10 mouse cellular contexts compared by ENCODE assay signal in genomic region chr3:107754632-107755031, GRCm38 (mm10). TPM values are rescaled to one million over a fixed set of nuclear protein-coding genes. Genes with fewer than 3 reads are reported as not detected.
A peak's percentile ranks its signal among the peaks of the same experiment; 100 is the strongest.
DNase-seq lines count a peak whose midpoint lies in the region; ATAC-seq and TF ChIP-seq lines count a peak whose summit lies in the region.
"Had no signal": no experiment of that assay in that cellular context is flagged by ENCODE, and none has a peak within 500 bp of the region (broad histone marks: within the 10 kb centered on the region; RNA-seq: fewer than 3 reads in every experiment).

No protein-coding gene starts in this region.

- no peak overlapping the region for H3K27ac ChIP-seq in heart, embryonic 11.5 days (ENCODE audit: low read depth, low read length)
- H3K27ac ChIP-seq in intestine, postnatal 0 days (ENCODE audit: low read depth, low read length), result no peak overlapping the region
- H3K27ac ChIP-seq in midbrain, postnatal 0 days (ENCODE audit: low read depth, low read length), result no peak overlapping the region
- H3K27ac ChIP-seq: embryonic facial prominence, embryonic 13.5 days; limb, embryonic 13.5 days had no signal

- peak; percentile 84 for TF ChIP-seq CTCF in intestine, postnatal 0 days (IDR thresholded peaks at IDR 0.05; ENCODE audit: low read depth)
- peak; percentile 66 for TF ChIP-seq CTCF in midbrain, postnatal 0 days (IDR thresholded peaks at IDR 0.05)

- no peak overlapping the region for H3K9ac ChIP-seq in heart, embryonic 11.5 days (ENCODE audit: low read depth, low read length)
- H3K9ac ChIP-seq in intestine, postnatal 0 days (ENCODE audit: low read depth, low read length), result no peak overlapping the region
- no peak overlapping the region for H3K9ac ChIP-seq in midbrain, postnatal 0 days (replicated peaks; ENCODE audit: low read length, poor library complexity, severe bottlenecking)
- H3K9ac ChIP-seq: embryonic facial prominence, embryonic 13.5 days; limb, embryonic 13.5 days had no signal

- H3K4me2 ChIP-seq in heart, embryonic 11.5 days, result no peak overlapping the region
- no peak overlapping the region for H3K4me2 ChIP-seq in intestine, postnatal 0 days (replicated peaks; ENCODE audit: low read depth)
- no peak overlapping the region for H3K4me2 ChIP-seq in midbrain, postnatal 0 days (ENCODE audit: low read depth, low read length, poor library complexity, severe bottlenecking)
- H3K4me2 ChIP-seq: embryonic facial prominence, embryonic 13.5 days; limb, embryonic 13.5 days had no signal

- no peaks in the 10 kb centered on the region for H3K9me3 ChIP-seq in heart, embryonic 11.5 days (replicated peaks; ENCODE audit: control insufficient read depth, low read length)
- H3K9me3 ChIP-seq in intestine, postnatal 0 days (ENCODE audit: control insufficient read depth), result no peaks in the 10 kb centered on the region
- H3K9me3 ChIP-seq in midbrain, postnatal 0 days (ENCODE audit: low read length), result no peaks in the 10 kb centered on the region
- H3K9me3 ChIP-seq: embryonic facial prominence, embryonic 13.5 days; limb, embryonic 13.5 days had no signal

- H3K4me3 ChIP-seq in heart, embryonic 11.5 days (ENCODE audit: low read depth, low read length), result no peak overlapping the region
- no peak overlapping the region for H3K4me3 ChIP-seq in intestine, postnatal 0 days (ENCODE audit: low read depth, low read length)
- H3K4me3 ChIP-seq in midbrain, postnatal 0 days (ENCODE audit: low read depth, low read length), result no peak overlapping the region
- H3K4me3 ChIP-seq: embryonic facial prominence, embryonic 13.5 days; limb, embryonic 13.5 days had no signal

- peaks cover 4% of the 10 kb centered on the region for H3K36me3 ChIP-seq in heart, embryonic 11.5 days (ENCODE audit: control insufficient read depth, insufficient read depth, low read length)
- H3K36me3 ChIP-seq in intestine, postnatal 0 days (ENCODE audit: control insufficient read depth, insufficient read depth), result peaks cover 10% of the 10 kb centered on the region; the same call in 1 of the 2 replicates
- H3K36me3 ChIP-seq in midbrain, postnatal 0 days (ENCODE audit: insufficient read depth, low read length), result 0 out of 2 replicates have a peak, but pooled peaks cover 6% of the 10 kb centered on the region

- no peak for ATAC-seq in heart, embryonic 11.5 days (replicated peaks; ENCODE audit: insufficient number of reproducible peaks, low FRiP score, low TSS enrichment)
- no peak for ATAC-seq in intestine, postnatal 0 days
- no peak for ATAC-seq in midbrain, postnatal 0 days (ENCODE audit: low FRiP score)

- H3K27me3 ChIP-seq in heart, embryonic 11.5 days (ENCODE audit: control insufficient read depth, insufficient read depth, low read length), result no peaks in the 10 kb centered on the region
- H3K27me3 ChIP-seq in intestine, postnatal 0 days (replicated peaks; ENCODE audit: control insufficient read depth, insufficient read depth, low read length), result peaks cover 38% of the 10 kb centered on the region; the same call in 1 of the 2 replicates
- no peaks in the 10 kb centered on the region for H3K27me3 ChIP-seq in midbrain, postnatal 0 days (ENCODE audit: insufficient read depth, low read length)
- H3K27me3 ChIP-seq: embryonic facial prominence, embryonic 13.5 days; limb, embryonic 13.5 days had no signal

- H3K4me1 ChIP-seq in heart, embryonic 11.5 days (ENCODE audit: control insufficient read depth, insufficient read depth, low read length), result peaks cover 12% of the 10 kb centered on the region
- H3K4me1 ChIP-seq in intestine, postnatal 0 days (replicated peaks; ENCODE audit: control insufficient read depth, insufficient read depth, low read length), result no peaks in the 10 kb centered on the region
- no peaks in the 10 kb centered on the region for H3K4me1 ChIP-seq in midbrain, postnatal 0 days (ENCODE audit: insufficient read depth, low read length)

- 40% methylated on average over 3 of the region's 3 CpGs for WGBS in heart, embryonic 11.5 days (ENCODE audit: insufficient replicate concordance)
- 45% methylated on average over 3 of the region's 3 CpGs for WGBS in intestine, postnatal 0 days
- 48% methylated on average over 3 of the region's 3 CpGs for WGBS in midbrain, postnatal 0 days

- peak; percentile 68 to 80 for DNase-seq in heart, adult 18-20 months
- peak; percentile 35 for DNase-seq in urinary bladder, postnatal 25 days (ENCODE audit: low spot score)
- no peak for DNase-seq in urinary bladder, postnatal 10 days (ENCODE audit: low spot score)
- peak; percentile 43 to 48 for DNase-seq in cerebellum, postnatal 14 days
- no peak for DNase-seq in midbrain, postnatal 0 days (ENCODE audit: low spot score)
- no peak for DNase-seq in gastrocnemius, postnatal 10 days

RNA-seq across cellular contexts. Expression of gene Csf1, which starts 5.6 kb away (rescaled TPM):
- total RNA-seq in heart, adult 18-20 months (2021), result 10 to 100 TPM; 25.5 to 25.8 TPM
- 10.7 and 11.0 TPM in 2 replicates for polyA plus RNA-seq in heart, embryonic 11.5 days (2014; fragmentation: Nextera tagmentation; extraction: Ambion mirVana)
- polyA plus RNA-seq in intestine, postnatal 0 days (2015; fragmentation: Nextera tagmentation; extraction: Ambion mirVana), result 8.6 and 9.2 TPM in 2 replicates
- 10.6 and 12.3 TPM in 2 replicates for total RNA-seq in midbrain, postnatal 0 days (2014; rRNA removed)
- 8.1 and 10.9 TPM in 2 replicates for polyA plus RNA-seq in midbrain, postnatal 0 days (2015; fragmentation: Nextera tagmentation; extraction: Ambion mirVana)
- total RNA-seq in gastrocnemius, postnatal 10 days (2021), result 10 to 100 TPM; 14.2 to 21.4 TPM

RNA-seq across cellular contexts. Expression of gene Ahcyl1, which starts 58.3 kb away (rescaled TPM):
- 10 to 100 TPM; 73.1 to 90.9 TPM for total RNA-seq in heart, adult 18-20 months (2021)
- polyA plus RNA-seq in heart, embryonic 11.5 days (2014; fragmentation: Nextera tagmentation; extraction: Ambion mirVana), result 56.1 and 68.1 TPM in 2 replicates
- polyA plus RNA-seq in intestine, postnatal 0 days (2015; fragmentation: Nextera tagmentation; extraction: Ambion mirVana), result 37.8 and 39.0 TPM in 2 replicates
- 65.9 and 76.0 TPM in 2 replicates for total RNA-seq in midbrain, postnatal 0 days (2014; rRNA removed)
- polyA plus RNA-seq in midbrain, postnatal 0 days (2015; fragmentation: Nextera tagmentation; extraction: Ambion mirVana), result 109 and 111 TPM in 2 replicates
- 10 to 100 TPM; 47.4 to 53.9 TPM for total RNA-seq in gastrocnemius, postnatal 10 days (2021)

Comparison
In these comparisons a context has a peak if more than half of its experiments do, and no peak if none do; other contexts are left out.
1. DNase-seq: peak in heart, adult 18-20 months (2 of 2), urinary bladder, postnatal 25 days (single experiment) and cerebellum, postnatal 14 days (2 of 2); none in urinary bladder, postnatal 10 days (single experiment), midbrain, postnatal 0 days (single experiment) and gastrocnemius, postnatal 10 days (single experiment).